Mouse (Mus musculus) neural tube, embryonic 13.5 days (tissue): Measurements from ENCODE around the gene Mzf1. TPM values are rescaled to one million over a fixed set of nuclear protein-coding genes. Genes with fewer than 3 reads are reported as not detected.

Experiments used
- ATAC-seq: fragments of 200-750 bp; cut with Nextera tagmentation; 2 replicates; pipeline ENCODE4 v1.8.0; 2017; ENCODE audit warnings: low read depth, mild to moderate bottlenecking, moderate TSS enrichment, moderate library complexity
- H3K27ac ChIP-seq: fragments of 300-500 bp; sonication (generic); replicated peaks from 2 replicates; pipeline ENCODE4 v1.5.1; 2015; ENCODE audit warnings: moderate library complexity, mild to moderate bottlenecking, inconsistent platforms
- H3K27me3 ChIP-seq: fragments of 300-500 bp; sonication (generic); 2 replicates; pipeline ENCODE4 v1.6.1; 2015; ENCODE audit warnings: mild to moderate bottlenecking, inconsistent platforms
- H3K36me3 ChIP-seq: fragments of 300-500 bp; sonication (generic); 2 replicates; pipeline ENCODE4 v1.6.1; 2015; ENCODE audit warnings: mild to moderate bottlenecking, inconsistent platforms
- H3K4me1 ChIP-seq: fragments of 300-500 bp; sonication (generic); replicated peaks from 2 replicates; pipeline ENCODE4 v1.6.1; 2015; ENCODE audit warnings: inconsistent platforms
- H3K4me2 ChIP-seq: fragments of 300-500 bp; sonication (generic); 2 replicates; pipeline ENCODE4 v1.6.1; 2015; ENCODE audit warnings: inconsistent platforms, mild to moderate bottlenecking, moderate library complexity
- H3K4me3 ChIP-seq: fragments of 300-500 bp; sonication (generic); 2 replicates; pipeline ENCODE4 v1.5.1; 2015; ENCODE audit warnings: mild to moderate bottlenecking, inconsistent platforms
- H3K9ac ChIP-seq: fragments of 300-500 bp; sonication (generic); 2 replicates; pipeline ENCODE4 v1.6.1; 2015; ENCODE audit warnings: moderate library complexity, mild to moderate bottlenecking, inconsistent platforms
- H3K9me3 ChIP-seq: fragments of 300-500 bp; sonication (generic); 2 replicates; pipeline ENCODE4 v1.6.1; 2016; ENCODE audit warnings: inconsistent platforms
- WGBS: fragments of 180-500 bp; shearing (Covaris S2); methylation state at CpG from one replicate; pipeline ENCODE4 v1.1.7; 2015; 5-methylcytosine and 5-hydroxymethylcytosine counted together
- polyA plus RNA-seq: library from polyadenylated mRNA; unstranded; fragments of >200 nt; fragmentation: Nextera tagmentation; extraction: Ambion mirVana; gene quantifications from 2 replicates; pipeline ENCODE4 v1.2.1, GENCODE M21; 2015

Mzf1 gene
- polyA plus RNA-seq, 1 experiment from 2014 or later = 6.0 TPM

DNA sequence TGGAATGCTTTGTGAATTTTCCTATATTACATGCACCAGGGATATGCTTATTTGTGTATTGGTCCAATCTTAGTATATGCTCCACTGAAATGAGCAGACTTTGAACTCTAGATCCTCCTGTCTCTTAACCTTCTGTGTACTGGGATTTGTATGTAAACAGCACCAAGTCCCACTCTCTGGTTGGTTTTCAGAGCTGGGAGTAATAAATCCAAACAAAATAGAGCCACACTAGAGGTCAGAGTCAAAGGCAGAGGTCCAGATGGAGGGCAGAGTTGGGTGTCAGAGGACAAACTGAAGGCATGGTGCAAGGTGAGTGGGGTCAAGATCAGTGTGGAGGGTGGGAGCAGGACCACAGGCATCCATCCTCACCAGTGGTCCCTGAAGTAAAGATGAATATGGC lies 58.7 kb downstream of the Mzf1 start:
- Histone ChIP-seq H3K27ac (no peak overlapping the region), H3K9ac (no peak overlapping the region), H3K4me3 (no peak overlapping the region), H3K27me3 (no peaks in the 10 kb centered on the region; the same call in 1 of the 2 replicates), H3K4me2 (no peak overlapping the region), H3K4me1 (no peaks in the 10 kb centered on the region), H3K36me3 (no peaks in the 10 kb centered on the region), H3K9me3 (no peaks in the 10 kb centered on the region)
- ATAC-seq = no peak

DNA sequence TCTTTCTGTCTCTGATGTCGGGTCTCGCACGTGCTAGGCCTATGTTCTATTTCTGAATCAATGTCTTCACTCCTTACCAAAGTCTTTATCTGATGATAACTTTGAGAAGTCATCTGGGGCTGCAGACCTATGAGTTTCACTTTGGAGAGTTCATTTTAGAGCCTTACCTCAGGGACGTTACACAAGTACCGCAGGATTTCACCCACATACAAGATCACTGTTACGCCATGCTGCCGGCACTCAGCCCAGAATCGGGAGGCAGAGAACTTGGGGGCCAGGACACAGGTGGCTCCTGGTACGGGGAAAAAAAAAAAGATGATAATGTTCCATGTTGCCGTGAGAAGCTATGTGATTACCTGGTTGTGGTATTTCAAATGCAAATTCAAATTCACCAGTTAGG lies 61.4 kb downstream of the Mzf1 start:
- no peak overlapping the region for H3K27ac ChIP-seq

More for the DNA sequence above, 61.4 kb downstream of the Mzf1 start:
- H3K27me3 ChIP-seq = no peaks in the 10 kb centered on the region; the same call in 1 of the 2 replicates
- WGBS = 92% methylated on average over 10 of the region's 10 CpGs
- no peak overlapping the region for H3K4me3 ChIP-seq
- H3K9me3 ChIP-seq = no peaks in the 10 kb centered on the region
- H3K9ac ChIP-seq = no peak overlapping the region
- no peak overlapping the region for H3K4me2 ChIP-seq
- H3K4me1 ChIP-seq = no peaks in the 10 kb centered on the region
- H3K36me3 ChIP-seq = no peaks in the 10 kb centered on the region
- ATAC-seq = no peak

Other genes with a start within 250 kb of the Mzf1 start
- gene Zfp329, start 235.9 kb downstream of the Mzf1 start, polyA plus RNA-seq = 34.3 and 35.5 TPM in 2 replicates
- gene Zfp110, start 220.0 kb downstream of the Mzf1 start, polyA plus RNA-seq = 26.1 and 33.1 TPM in 2 replicates
- 7.6 and 8.8 TPM in 2 replicates for gene Zfp128, start 173.6 kb downstream of the Mzf1 start, polyA plus RNA-seq
- 12.6 and 14.0 TPM in 2 replicates for gene Zscan22, start 156.9 kb downstream of the Mzf1 start, polyA plus RNA-seq
- 606 and 663 TPM in 2 replicates for gene Rps5, start 132.5 kb downstream of the Mzf1 start, polyA plus RNA-seq
- 0.45 and 0.70 TPM in 2 replicates for gene Rnf225, start 127.3 kb downstream of the Mzf1 start, polyA plus RNA-seq
- gene Zfp324, start 88.9 kb downstream of the Mzf1 start, polyA plus RNA-seq = 11.8 and 14.3 TPM in 2 replicates
- gene Zfp446, start 76.9 kb downstream of the Mzf1 start, polyA plus RNA-seq = 12.0 and 12.4 TPM in 2 replicates
- gene Slc27a5, start 56.6 kb downstream of the Mzf1 start, polyA plus RNA-seq = 0.21 and 0.32 TPM in 2 replicates
- 223 and 229 TPM in 2 replicates for gene Trim28, start 55.6 kb downstream of the Mzf1 start, polyA plus RNA-seq
- 36.2 and 37.8 TPM in 2 replicates for gene Zbtb45, start 44.7 kb downstream of the Mzf1 start, polyA plus RNA-seq
- 170 and 189 TPM in 2 replicates for gene Chmp2a, start 20.0 kb downstream of the Mzf1 start, polyA plus RNA-seq
- 149 and 152 TPM in 2 replicates for gene Ube2m, start 16.5 kb downstream of the Mzf1 start, polyA plus RNA-seq
- gene Vmn1r85, start 40.4 kb upstream of the Mzf1 start, polyA plus RNA-seq = 0.04 TPM in 1 of 2 replicates, not detected in the other
- gene Vmn1r86, start 65.2 kb upstream of the Mzf1 start, polyA plus RNA-seq = not detected in 2 replicates
- not detected in 2 replicates for gene Vmn1r87, start 85.4 kb upstream of the Mzf1 start, polyA plus RNA-seq
- gene Vmn1r88, start 104.8 kb upstream of the Mzf1 start, polyA plus RNA-seq = not detected in 2 replicates
- not detected in 2 replicates for gene Vmn1r89, start 158.3 kb upstream of the Mzf1 start, polyA plus RNA-seq
- gene Lig1, start 222.5 kb upstream of the Mzf1 start, polyA plus RNA-seq = 31.7 and 37.7 TPM in 2 replicates
- 11.7 and 20.4 TPM in 2 replicates for gene Zswim9, start 224.0 kb upstream of the Mzf1 start, polyA plus RNA-seq